Mouse (Mus musculus) CD4-positive, CD25-positive, alpha-beta regulatory T cell, adult 2 months (primary cell): ENCODE data around the gene Gm20388.
"Not testable (repeated sequence)": the region's sequence is repeated elsewhere in the genome, so short reads cannot be mapped to it uniquely, and the experiment has no call there.

Experiments used
- DNase-seq: peaks from one replicate; pipeline ENCODE4 v3.0.0-alpha.2; 2012; ENCODE audit warnings: low read depth, low spot score

Gene Gm20388

DNA sequence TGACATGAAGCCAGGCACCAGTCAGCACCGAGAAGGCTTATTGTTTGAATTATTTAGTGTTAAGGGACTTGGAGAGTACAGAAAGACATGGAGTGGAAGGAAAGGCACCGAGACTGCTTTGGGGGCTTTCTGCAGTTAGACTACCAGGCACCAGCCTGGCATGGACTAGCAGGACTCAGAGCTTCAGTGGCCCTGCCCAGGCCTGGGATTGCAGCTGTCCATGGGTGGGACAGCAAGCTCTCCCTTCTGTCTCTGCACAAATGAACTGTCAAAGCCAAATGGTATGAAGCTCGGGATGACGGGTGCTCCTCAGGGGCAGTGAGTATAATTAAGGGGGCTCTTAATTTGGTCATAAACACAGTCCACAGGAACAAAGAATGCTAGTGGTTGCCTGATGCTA, 3153.4 kb downstream of the Gm20388 start:
- no peak for DNase-seq

GRCm38 (mm10) chr8:123064809-123065213, 3154.2 kb downstream of the Gm20388 start:
- DNase-seq: peak; percentile 65

DNA sequence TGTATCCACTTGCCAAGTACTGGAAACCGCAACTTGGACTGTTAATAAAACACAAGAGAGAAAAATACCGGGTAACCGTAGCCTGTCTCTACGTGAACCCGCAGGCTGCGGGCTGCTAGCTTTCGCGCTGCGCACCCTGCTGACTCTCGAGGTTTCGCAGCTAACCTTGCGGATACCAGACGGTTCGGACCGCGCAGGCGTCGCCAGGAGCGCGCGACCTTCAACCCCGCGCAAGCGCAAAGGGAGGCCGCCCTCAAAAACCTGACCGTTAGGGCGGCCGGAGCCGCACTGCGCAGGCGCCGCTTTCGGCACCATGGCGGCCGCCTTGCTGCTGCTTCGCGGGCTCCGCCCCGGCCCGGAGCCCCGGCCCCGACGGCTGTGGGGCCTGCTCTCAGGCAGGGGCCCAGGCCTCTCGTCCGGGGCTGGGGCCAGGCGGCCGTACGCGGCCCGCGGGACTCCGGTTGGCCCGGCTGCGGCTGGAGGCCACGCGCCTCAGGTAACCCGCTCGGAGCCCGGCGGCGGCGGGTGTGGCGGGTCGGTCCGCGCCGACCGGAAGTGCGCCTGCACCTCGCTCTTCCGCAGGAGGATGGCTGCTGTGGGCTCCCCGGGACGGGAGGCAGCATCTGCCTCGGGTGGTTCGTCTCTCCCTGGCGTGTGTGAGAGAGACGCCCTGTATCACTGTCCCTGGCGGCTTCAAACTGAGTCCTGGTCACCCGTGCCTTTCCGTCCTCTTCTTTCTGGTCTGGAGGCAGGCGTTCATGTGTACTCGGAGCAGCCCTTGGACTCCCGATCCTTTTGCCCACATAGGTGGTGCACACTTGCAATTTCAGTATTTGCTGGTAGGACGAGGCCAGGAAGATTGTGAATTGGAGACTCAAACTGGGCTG, 3154.8 kb downstream of the Gm20388 start:
- peak; percentile 97 for DNase-seq

- peak; percentile 25 for DNase-seq
Measured at GRCm38 (mm10) chr8:123066101-123066683, 3155.6 kb downstream of the Gm20388 start.

GRCm38 (mm10) chr8:123071176-123071575, 3160.5 kb downstream of the Gm20388 start:
- DNase-seq: no peak

DNA sequence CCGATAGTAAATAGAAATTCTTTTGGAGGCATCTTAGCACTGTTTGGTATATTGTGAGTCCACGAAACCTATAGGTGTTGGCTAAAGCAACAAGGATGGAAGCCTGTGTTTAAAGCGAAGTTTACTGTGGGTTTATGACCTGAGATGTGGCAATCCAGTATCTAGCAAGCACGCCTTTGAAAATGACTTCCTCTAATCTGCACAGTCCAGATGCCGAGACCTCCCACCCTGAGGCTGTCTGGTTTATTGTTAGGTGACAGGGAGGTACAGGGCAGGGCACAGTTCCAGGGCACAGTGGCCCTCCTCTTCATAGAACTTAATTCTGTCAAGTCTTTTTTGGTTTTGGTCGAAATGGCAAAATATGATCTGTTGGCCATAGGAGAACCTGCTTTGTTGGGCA, 3166.6 kb downstream of the Gm20388 start:
- DNase-seq: no peak

DNA sequence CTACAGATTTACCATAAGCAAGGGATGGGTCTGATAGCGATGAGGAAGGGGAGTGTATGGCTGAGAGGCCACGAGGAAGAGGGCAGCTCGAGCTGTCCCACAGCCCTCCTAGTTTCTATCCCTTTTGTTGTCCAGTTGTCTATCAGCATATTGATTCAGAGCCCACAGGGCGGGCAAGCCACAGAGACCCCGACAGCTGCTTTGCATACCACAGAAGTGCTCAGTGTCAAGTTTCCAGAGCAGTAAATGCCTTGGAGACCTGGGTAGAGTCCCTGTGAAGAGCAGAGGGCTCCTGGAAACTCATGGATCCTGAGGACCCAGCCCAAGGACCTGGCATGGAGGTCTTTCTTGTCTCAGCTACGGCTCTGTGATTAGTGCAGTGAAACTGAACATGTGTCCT, 3172.4 kb downstream of the Gm20388 start:
- no peak for DNase-seq

GRCm38 (mm10) chr8:123083610-123084009, 3173.0 kb downstream of the Gm20388 start:
- DNase-seq: no peak

GRCm38 (mm10) chr8:123087289-123087688, 3176.6 kb downstream of the Gm20388 start:
- no peak for DNase-seq

DNA sequence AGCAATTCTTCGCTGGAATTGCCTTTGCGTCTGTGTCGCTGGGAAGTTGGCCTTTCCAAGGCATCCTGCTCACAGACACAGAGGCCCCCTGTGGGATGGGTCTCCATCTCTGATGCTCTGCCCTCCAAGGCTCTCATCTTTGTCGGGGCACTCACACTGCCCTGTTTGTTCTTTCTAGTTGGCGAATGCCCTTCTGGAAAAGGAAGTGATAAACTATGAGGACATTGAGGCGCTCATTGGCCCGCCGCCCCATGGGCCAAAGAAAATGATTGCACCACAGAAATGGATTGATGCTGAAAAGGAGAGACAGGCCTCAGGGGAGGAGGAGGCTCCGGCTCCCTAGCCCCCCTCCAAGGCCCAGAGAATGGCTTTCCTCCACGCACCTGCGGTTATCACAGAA, 3186.6 kb downstream of the Gm20388 start:
- no peak for DNase-seq

DNA sequence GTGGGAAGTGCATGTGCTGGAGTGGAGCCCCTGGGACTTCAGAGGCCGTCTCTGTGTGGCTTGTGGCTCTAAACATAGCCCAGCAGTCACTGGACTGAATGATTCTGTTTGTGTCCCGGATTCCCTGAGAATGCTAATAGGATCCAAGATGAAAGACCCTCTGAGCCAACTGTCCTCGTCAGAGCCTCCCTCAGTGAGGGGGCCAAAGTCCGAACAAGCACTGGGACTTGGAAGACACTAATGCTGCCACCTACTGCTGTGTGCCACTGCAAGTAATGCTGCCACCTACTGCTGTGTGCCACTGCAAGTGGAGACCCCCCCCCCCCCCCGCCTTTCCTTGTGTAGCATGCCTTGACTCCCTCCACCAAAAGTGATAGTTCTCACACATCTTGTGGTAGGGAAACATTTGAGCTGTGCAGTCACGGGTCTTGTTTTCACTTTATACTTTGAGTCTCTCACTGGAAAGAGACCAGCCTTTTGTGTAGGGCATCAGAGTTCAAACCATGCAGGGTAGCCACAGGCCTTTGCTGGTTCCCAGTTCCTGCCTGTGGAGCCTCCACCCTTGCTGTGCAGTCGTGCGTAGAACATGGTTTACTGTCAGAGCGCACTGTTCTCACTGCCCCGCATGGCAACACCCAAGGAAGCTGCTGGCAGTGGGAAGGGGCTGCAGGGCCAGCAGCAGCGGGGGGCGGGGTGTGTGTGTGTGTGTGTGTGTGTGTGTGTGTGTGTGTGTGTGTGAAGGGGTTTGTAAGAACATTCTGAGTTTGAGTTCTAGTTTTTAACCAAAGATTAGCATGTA, 3187.3 kb downstream of the Gm20388 start:
- DNase-seq: no peak

DNA sequence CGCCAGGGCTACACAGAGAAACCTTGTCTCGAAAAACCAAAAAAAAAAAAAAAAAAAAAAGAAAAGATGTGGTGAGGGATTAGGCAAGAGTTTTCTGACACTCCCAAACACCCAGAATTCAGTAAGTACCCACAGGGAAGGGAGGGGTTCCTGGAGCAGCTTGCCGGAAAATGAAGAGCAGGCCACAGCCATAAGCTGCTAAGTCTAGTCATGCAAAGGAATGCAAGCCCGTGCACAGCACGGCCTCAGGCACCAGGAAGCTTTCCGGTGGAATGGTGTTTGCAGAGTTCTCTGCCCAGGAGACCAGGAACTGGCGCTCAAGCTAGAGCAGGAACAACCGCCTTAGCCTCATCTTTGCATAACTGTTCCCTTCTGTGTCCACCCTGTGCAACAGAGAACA, 3189.6 kb downstream of the Gm20388 start:
- no peak for DNase-seq

GRCm38 (mm10) chr8:123101244-123101643, 3190.6 kb downstream of the Gm20388 start:
- no peak for DNase-seq

DNA sequence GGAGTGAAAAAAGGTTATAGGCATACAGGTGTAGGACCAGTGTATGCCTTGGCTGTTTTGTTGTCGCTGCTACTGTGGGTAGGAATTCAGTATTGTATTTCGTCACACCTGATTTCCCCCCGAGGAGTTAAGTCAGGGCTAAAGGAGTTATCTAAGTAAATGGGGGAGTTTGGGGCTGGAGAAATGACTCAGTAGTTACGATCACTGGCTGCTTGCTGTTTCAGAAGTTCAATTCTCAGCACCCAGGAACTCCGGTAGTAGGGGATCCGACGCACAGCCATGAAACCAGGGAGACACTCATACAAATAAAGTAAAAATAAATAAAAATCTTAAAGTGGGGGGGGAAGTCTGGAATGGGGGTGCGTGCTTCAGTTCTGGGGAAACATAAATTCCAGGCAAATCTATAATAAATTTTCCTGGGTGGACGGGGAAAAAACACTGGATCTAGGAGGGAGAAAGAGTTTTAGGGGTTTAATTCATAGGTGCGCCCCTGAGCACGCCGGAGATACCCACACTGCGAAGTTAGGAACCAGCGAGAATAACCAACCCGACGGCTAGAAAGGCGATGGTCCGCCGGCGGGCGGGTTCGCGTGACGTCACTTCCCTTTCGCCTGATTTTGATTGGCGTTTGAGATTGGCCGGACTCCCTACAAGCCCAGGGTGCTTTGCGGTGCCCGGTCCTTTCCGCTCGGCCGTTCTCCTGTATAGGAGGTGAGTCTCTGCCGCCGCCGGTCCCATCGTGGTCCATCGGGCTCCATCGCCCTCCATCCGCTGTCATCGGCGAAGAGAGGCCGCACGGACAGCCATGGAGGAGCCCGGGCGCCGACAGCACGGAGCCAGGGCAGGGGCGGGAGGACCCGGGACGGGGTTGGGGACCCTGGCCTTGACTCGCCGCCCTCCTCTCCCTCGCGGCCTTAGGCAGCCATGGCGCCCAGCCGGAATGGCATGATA, 3191.4 kb downstream of the Gm20388 start, which contains the start of gene Rpl13:
Gene Rpl13 (plus strand): TSS at position 616 of the 951 bp plus-strand sequence.
- DNase-seq: peak; percentile 92

GRCm38 (mm10) chr8:123102855-123103254, 3192.2 kb downstream of the Gm20388 start:
- DNase-seq: not testable (repeated sequence)

DNA sequence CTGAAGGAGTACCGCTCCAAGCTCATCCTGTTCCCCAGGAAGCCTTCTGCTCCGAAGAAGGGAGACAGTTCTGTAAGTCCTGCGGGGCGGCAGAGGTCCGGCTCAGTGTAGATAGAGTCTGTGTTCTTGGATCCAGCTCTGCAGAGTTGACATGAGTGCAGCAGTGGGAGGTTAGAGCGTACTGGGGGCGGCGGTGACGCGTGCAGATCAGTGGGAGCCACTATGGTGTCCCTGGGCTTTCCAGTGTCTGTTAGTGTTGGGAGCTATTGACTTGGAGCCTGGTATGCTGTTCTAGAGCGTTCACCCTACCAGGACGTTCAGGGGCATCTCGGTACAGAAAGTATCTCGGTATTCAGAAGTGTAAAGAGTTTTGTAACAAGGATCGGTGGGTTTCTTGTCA, 3192.6 kb downstream of the Gm20388 start:
- DNase-seq: no peak

- no peak for DNase-seq
Measured at GRCm38 (mm10) chr8:123104046-123104767, 3193.6 kb downstream of the Gm20388 start.

GRCm38 (mm10) chr8:123105553-123106326, 3195.1 kb downstream of the Gm20388 start:
- peak; percentile 81 for DNase-seq

DNA sequence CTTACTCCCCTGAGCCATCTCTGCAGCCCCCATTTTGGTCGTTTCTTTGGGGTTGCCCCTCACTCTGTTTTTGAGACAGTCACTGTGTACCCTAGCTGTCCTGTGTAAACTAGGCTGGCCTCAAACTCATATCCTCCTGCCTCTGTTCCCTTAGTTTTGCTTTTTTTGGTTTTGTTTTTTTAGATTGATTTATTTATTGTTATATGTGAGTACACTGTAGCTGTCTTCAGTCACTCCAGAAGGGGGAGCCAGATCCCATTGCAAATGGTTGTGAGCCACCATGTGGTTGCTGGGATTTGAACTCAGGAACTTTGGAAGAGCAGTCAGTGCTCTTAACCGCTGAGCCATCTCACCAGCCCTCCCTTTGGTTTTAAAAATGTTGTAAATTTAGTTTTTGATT, 3195.9 kb downstream of the Gm20388 start:
- peak; percentile 68 for DNase-seq

- DNase-seq: peak; percentile 53
Measured at GRCm38 (mm10) chr8:123108010-123108409, 3197.4 kb downstream of the Gm20388 start.
